Mouse (Mus musculus): ENCODE results near the gene Pbld1.

DNA sequence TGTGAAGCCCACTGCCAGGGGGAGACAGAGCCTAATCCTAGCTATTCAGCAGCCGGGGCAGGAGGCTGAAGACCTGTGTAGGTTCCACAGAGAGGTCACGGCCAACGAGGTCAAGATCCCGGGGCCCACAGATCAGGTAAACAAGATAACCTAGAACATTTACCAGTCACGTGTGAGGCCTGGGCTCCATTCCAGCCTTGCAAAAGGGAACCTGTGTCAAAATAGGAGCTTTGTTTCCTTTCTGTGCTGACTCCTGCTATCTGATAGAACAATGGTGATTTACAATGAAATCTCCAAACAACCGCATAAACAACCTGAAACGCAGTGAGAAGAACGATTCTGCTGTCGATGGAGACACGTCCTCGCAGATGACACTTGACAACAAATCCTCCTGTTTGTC is 444 bp downstream of the Pbld1 start:
- no peak for TF ChIP-seq TAL1 (IDR thresholded peaks at IDR 0.05; ENCODE audit: low read length)
- no peak for TF ChIP-seq GATA1 (IDR thresholded peaks at IDR 0.05; ENCODE audit: low read length)

All from erythroblast, embryonic 14.5 days (primary cell).